Mouse (Mus musculus): ENCODE data around the gene Pglyrp1. TPM values are rescaled to one million over a fixed set of nuclear protein-coding genes. Genes with fewer than 3 reads are reported as not detected.
"Not testable (repeated sequence)": the region's sequence is repeated elsewhere in the genome, so short reads cannot be mapped to it uniquely, and the experiment has no call there.

Gene Pglyrp1
- polyA plus RNA-seq (2016; fragmentation: Nextera tagmentation; extraction: Ambion mirVana): 0.69 and 0.70 TPM in 2 replicates

- 100% methylated on average over 1 of the region's 8 CpGs for WGBS
These were observed at the start of gene Pglyrp1 for GRCm38 (mm10) chr7:18871031-18871430. Gene Pglyrp1, plus strand, starts transcription at chr7:18871331.

GRCm38 (mm10) chr7:18821507-18821906, 49.6 kb upstream of the Pglyrp1 start, which contains the start of gene Psg17:
Gene Psg17, minus strand, starts transcription at chr7:18821607.
- no peaks in the 10 kb centered on the region for H3K4me1 ChIP-seq
- H3K4me3 ChIP-seq: no peak within 1 kb of the TSS
- H3K9me3 ChIP-seq: no peaks in the 10 kb centered on the region
- H3K27ac ChIP-seq (replicated peaks): no peak within 1 kb of the TSS
- DNase-seq (ENCODE audit: low spot score): no peak
- WGBS: 80% methylated on average over 3 of the region's 3 CpGs
- H3K36me3 ChIP-seq (replicated peaks): no peaks in the 10 kb centered on the region
- H3K27me3 ChIP-seq (replicated peaks; ENCODE audit: low read depth, poor library complexity, severe bottlenecking): no peaks in the 10 kb centered on the region

More at GRCm38 (mm10) chr7:18871031-18871430, at the start of gene Pglyrp1:
- not testable (repeated sequence) for H3K9me3 ChIP-seq; H3K27ac ChIP-seq (replicated peaks); H3K4me1 ChIP-seq; H3K27me3 ChIP-seq (replicated peaks; ENCODE audit: low read depth, poor library complexity, severe bottlenecking); H3K36me3 ChIP-seq (replicated peaks); DNase-seq (ENCODE audit: low spot score); H3K4me3 ChIP-seq

GRCm38 (mm10) chr7:18827792-18828546, 43.2 kb upstream of the Pglyrp1 start:
- Histone ChIP-seq H3K27ac (replicated peaks) (0 out of 2 replicates have a peak overlapping the region, but pooled peaks have one; percentile 24), H3K9me3 (no peaks in the 10 kb centered on the region), H3K4me3 (no peak overlapping the region), H3K36me3 (replicated peaks) (no peaks in the 10 kb centered on the region), H3K27me3 (replicated peaks; ENCODE audit: low read depth, poor library complexity, severe bottlenecking) (no peaks in the 10 kb centered on the region), H3K4me1 (peaks cover 4% of the 10 kb centered on the region; the same call in 1 of the 2 replicates)
- DNase-seq (ENCODE audit: low spot score): no peak
- WGBS: 61% methylated on average over 26 of the region's 26 CpGs

- 60% methylated on average over 9 of the region's 9 CpGs for WGBS
These were observed 42.5 kb upstream of the Pglyrp1 start for GRCm38 (mm10) chr7:18828592-18828991.

GRCm38 (mm10) chr7:18829545-18829944, 41.6 kb upstream of the Pglyrp1 start:
- H3K4me3 ChIP-seq: no peak overlapping the region
- no peaks in the 10 kb centered on the region for H3K27me3 ChIP-seq (replicated peaks; ENCODE audit: low read depth, poor library complexity, severe bottlenecking)
- H3K4me1 ChIP-seq: peaks cover 4% of the 10 kb centered on the region; the same call in 1 of the 2 replicates
- H3K27ac ChIP-seq (replicated peaks): no peak overlapping the region
- no peak for DNase-seq (ENCODE audit: low spot score)
- H3K36me3 ChIP-seq (replicated peaks): no peaks in the 10 kb centered on the region
- WGBS: 88% methylated on average over 7 of the region's 7 CpGs
- H3K9me3 ChIP-seq: no peaks in the 10 kb centered on the region; the same call in 1 of the 2 replicates

More at GRCm38 (mm10) chr7:18828592-18828991, 42.5 kb upstream of the Pglyrp1 start:
- no peak for DNase-seq (ENCODE audit: low spot score)
- Histone ChIP-seq H3K27ac (replicated peaks) (no peak overlapping the region), H3K9me3 (no peaks in the 10 kb centered on the region; the same call in 1 of the 2 replicates), H3K27me3 (replicated peaks; ENCODE audit: low read depth, poor library complexity, severe bottlenecking) (no peaks in the 10 kb centered on the region), H3K4me3 (no peak overlapping the region), H3K36me3 (replicated peaks) (no peaks in the 10 kb centered on the region), H3K4me1 (peaks cover 4% of the 10 kb centered on the region; the same call in 1 of the 2 replicates)

GRCm38 (mm10) chr7:18832298-18832697, 38.8 kb upstream of the Pglyrp1 start:
- Histone ChIP-seq H3K4me3 (no peak overlapping the region), H3K27ac (replicated peaks) (no peak overlapping the region), H3K9me3 (no peaks in the 10 kb centered on the region; the same call in 1 of the 2 replicates), H3K36me3 (replicated peaks) (no peaks in the 10 kb centered on the region), H3K4me1 (peaks cover 4% of the 10 kb centered on the region; the same call in 1 of the 2 replicates), H3K27me3 (replicated peaks; ENCODE audit: low read depth, poor library complexity, severe bottlenecking) (no peaks in the 10 kb centered on the region)
- DNase-seq (ENCODE audit: low spot score): no peak
- 46% methylated on average over 13 of the region's 13 CpGs for WGBS

- Histone ChIP-seq H3K27ac (replicated peaks) (peak within 1 kb of the TSS; percentile 77), H3K4me3 (peak within 1 kb of the TSS; percentile 54), H3K36me3 (replicated peaks) (no peaks in the 10 kb centered on the region), H3K27me3 (replicated peaks; ENCODE audit: low read depth, poor library complexity, severe bottlenecking) (no peaks in the 10 kb centered on the region), H3K4me1 (peaks cover 16% of the 10 kb centered on the region), H3K9me3 (no peaks in the 10 kb centered on the region)
- 27% methylated on average over 3 of the region's 3 CpGs for WGBS
- DNase-seq (ENCODE audit: low spot score): no peak
These were observed 31.3 kb upstream of the Pglyrp1 start, which contains the start of gene Mill2 for GRCm38 (mm10) chr7:18839865-18840264. Gene Mill2, plus strand, starts transcription at chr7:18839966.

- peak overlapping the region; percentile 54 for H3K4me3 ChIP-seq
- peaks cover 16% of the 10 kb centered on the region for H3K4me1 ChIP-seq
- no peaks in the 10 kb centered on the region for H3K36me3 ChIP-seq (replicated peaks)
- WGBS: 5% methylated on average over 15 of the region's 17 CpGs
- DNase-seq (ENCODE audit: low spot score): peak; percentile 67
- H3K27me3 ChIP-seq (replicated peaks; ENCODE audit: low read depth, poor library complexity, severe bottlenecking): no peaks in the 10 kb centered on the region
- no peaks in the 10 kb centered on the region for H3K9me3 ChIP-seq
- H3K27ac ChIP-seq (replicated peaks): peak overlapping the region; percentile 77
These were observed 30.6 kb upstream of the Pglyrp1 start for GRCm38 (mm10) chr7:18840386-18841173.

- Histone ChIP-seq H3K4me1 (peaks cover 16% of the 10 kb centered on the region), H3K27me3 (replicated peaks; ENCODE audit: low read depth, poor library complexity, severe bottlenecking) (no peaks in the 10 kb centered on the region), H3K27ac (replicated peaks) (peak overlapping the region; percentile 63; the same call in 1 of the 2 replicates), H3K36me3 (replicated peaks) (no peaks in the 10 kb centered on the region), H3K4me3 (peak overlapping the region; percentile 54), H3K9me3 (no peaks in the 10 kb centered on the region)
- WGBS: 69% methylated on average over 1 of the region's 1 CpGs
- no peak for DNase-seq (ENCODE audit: low spot score)
These were observed 30.0 kb upstream of the Pglyrp1 start for GRCm38 (mm10) chr7:18841174-18841567.

GRCm38 (mm10) chr7:18844811-18845210, 26.3 kb upstream of the Pglyrp1 start:
- no peaks in the 10 kb centered on the region for H3K9me3 ChIP-seq
- no peak overlapping the region for H3K4me3 ChIP-seq
- no peaks in the 10 kb centered on the region for H3K27me3 ChIP-seq (replicated peaks; ENCODE audit: low read depth, poor library complexity, severe bottlenecking)
- no peak for DNase-seq (ENCODE audit: low spot score)
- no peaks in the 10 kb centered on the region for H3K36me3 ChIP-seq (replicated peaks)
- WGBS: 43% methylated on average over 5 of the region's 5 CpGs
- H3K27ac ChIP-seq (replicated peaks): no peak overlapping the region
- peaks cover 14% of the 10 kb centered on the region for H3K4me1 ChIP-seq

GRCm38 (mm10) chr7:18848395-18848794, 22.7 kb upstream of the Pglyrp1 start:
- no peak for DNase-seq (ENCODE audit: low spot score)
- H3K27ac ChIP-seq (replicated peaks): no peak overlapping the region
- H3K4me3 ChIP-seq: no peak overlapping the region
- 90% methylated on average over 1 of the region's 1 CpGs for WGBS
- no peaks in the 10 kb centered on the region for H3K9me3 ChIP-seq
- no peaks in the 10 kb centered on the region for H3K36me3 ChIP-seq (replicated peaks)
- no peaks in the 10 kb centered on the region for H3K4me1 ChIP-seq
- no peaks in the 10 kb centered on the region for H3K27me3 ChIP-seq (replicated peaks; ENCODE audit: low read depth, poor library complexity, severe bottlenecking)

- Histone ChIP-seq H3K27ac (replicated peaks) (0 out of 2 replicates have a peak overlapping the region, but pooled peaks have one; percentile 21), H3K27me3 (replicated peaks; ENCODE audit: low read depth, poor library complexity, severe bottlenecking) (no peaks in the 10 kb centered on the region), H3K36me3 (replicated peaks) (no peaks in the 10 kb centered on the region), H3K4me3 (no peak overlapping the region), H3K4me1 (peaks cover 7% of the 10 kb centered on the region; the same call in 1 of the 2 replicates), H3K9me3 (0 out of 2 replicates have a peak, but pooled peaks cover under 1% of the 10 kb centered on the region)
- WGBS: 76% methylated on average over 5 of the region's 5 CpGs
- no peak for DNase-seq (ENCODE audit: low spot score)
These were observed 12.7 kb upstream of the Pglyrp1 start for GRCm38 (mm10) chr7:18858310-18858916.

Measured in embryonic facial prominence, embryonic 10.5 days (tissue).